Mouse (Mus musculus): ENCODE results near the gene Zfp672.

Gene Zfp672

GRCm38 (mm10) chr11:58330276-58331148 lies at the start of gene Zfp672, which contains the start of gene Sh3bp5l:
Gene Zfp672 (minus strand): TSS chr11:58330339.
Gene Sh3bp5l (plus strand): TSS chr11:58330724.
- WGBS: under 1% methylated on average over 52 of the region's 52 CpGs

GRCm38 (mm10) chr11:58379516-58379915 lies 49.4 kb upstream of the Zfp672 start:
- 93% methylated on average over 1 of the region's 1 CpGs for WGBS

- 86% methylated on average over 3 of the region's 3 CpGs for WGBS
Observed at GRCm38 (mm10) chr11:58378763-58379278, 48.7 kb upstream of the Zfp672 start, which contains the start of gene Lypd8. Gene Lypd8 (plus strand): TSS chr11:58379043.

- WGBS: 76% methylated on average over 1 of the region's 1 CpGs
Observed at GRCm38 (mm10) chr11:58377686-58378085, 47.5 kb upstream of the Zfp672 start.

- WGBS: 91% methylated on average over 2 of the region's 2 CpGs
Observed at GRCm38 (mm10) chr11:58377273-58377672, 47.1 kb upstream of the Zfp672 start.

GRCm38 (mm10) chr11:58366191-58366590 lies 36.1 kb upstream of the Zfp672 start:
- no CpG with 5 or more reads among the region's 6 CpGs for WGBS

GRCm38 (mm10) chr11:58364454-58364853 lies 34.3 kb upstream of the Zfp672 start:
- WGBS: 71% methylated on average over 3 of the region's 3 CpGs

GRCm38 (mm10) chr11:58362562-58362961 lies 32.4 kb upstream of the Zfp672 start:
- no CpG with 5 or more reads among the region's 6 CpGs for WGBS

GRCm38 (mm10) chr11:58357844-58358534 lies 27.9 kb upstream of the Zfp672 start:
- 81% methylated on average over 6 of the region's 6 CpGs for WGBS

GRCm38 (mm10) chr11:58357042-58357441 lies 26.9 kb upstream of the Zfp672 start:
- WGBS: 93% methylated on average over 3 of the region's 3 CpGs

- 60% methylated on average over 3 of the region's 3 CpGs for WGBS
Observed at GRCm38 (mm10) chr11:58354927-58355326, 24.8 kb upstream of the Zfp672 start.

- 51% methylated on average over 10 of the region's 10 CpGs for WGBS
Observed at GRCm38 (mm10) chr11:58354476-58354875, 24.3 kb upstream of the Zfp672 start.

GRCm38 (mm10) chr11:58353709-58354108 lies 23.6 kb upstream of the Zfp672 start:
- WGBS: 78% methylated on average over 3 of the region's 3 CpGs

GRCm38 (mm10) chr11:58352681-58353548 lies 22.8 kb upstream of the Zfp672 start:
- WGBS: 69% methylated on average over 7 of the region's 7 CpGs

- WGBS: 74% methylated on average over 5 of the region's 5 CpGs
Observed at GRCm38 (mm10) chr11:58351179-58351578, 21.0 kb upstream of the Zfp672 start.

GRCm38 (mm10) chr11:58350628-58351027 lies 20.5 kb upstream of the Zfp672 start:
- 75% methylated on average over 4 of the region's 4 CpGs for WGBS

- 95% methylated on average over 4 of the region's 4 CpGs for WGBS
Observed at GRCm38 (mm10) chr11:58346745-58347144, 16.6 kb upstream of the Zfp672 start.

GRCm38 (mm10) chr11:58334746-58335145 lies 4.6 kb upstream of the Zfp672 start:
- WGBS: 58% methylated on average over 3 of the region's 3 CpGs

- 79% methylated on average over 6 of the region's 6 CpGs for WGBS
Observed at GRCm38 (mm10) chr11:58331546-58331945, 1.4 kb upstream of the Zfp672 start.

GRCm38 (mm10) chr11:58331149-58331495 lies 983 bp upstream of the Zfp672 start:
- WGBS: 16% methylated on average over 10 of the region's 10 CpGs

- under 1% methylated on average over 21 of the region's 21 CpGs for whole genome bisulfite sequencing
Observed at GRCm38 (mm10) chr11:58329906-58330275, 248 bp downstream of the Zfp672 start.

GRCm38 (mm10) chr11:58326781-58327180 lies 3.4 kb downstream of the Zfp672 start:
- 95% methylated on average over 3 of the region's 3 CpGs for WGBS

Data from cerebral cortex, adult 2 months (tissue).